Mouse (Mus musculus) right cerebral cortex, postnatal 36 days (tissue): ENCODE results near the gene Glrx5.

Experiments
- DNase-seq, 2 experiments: peaks; one replicate each; pipeline ENCODE4 v3.0.0; 2022; ENCODE audit warnings: low spot score in 2 of 2, mixed read lengths in 1 of 2

The Glrx5 gene

DNA sequence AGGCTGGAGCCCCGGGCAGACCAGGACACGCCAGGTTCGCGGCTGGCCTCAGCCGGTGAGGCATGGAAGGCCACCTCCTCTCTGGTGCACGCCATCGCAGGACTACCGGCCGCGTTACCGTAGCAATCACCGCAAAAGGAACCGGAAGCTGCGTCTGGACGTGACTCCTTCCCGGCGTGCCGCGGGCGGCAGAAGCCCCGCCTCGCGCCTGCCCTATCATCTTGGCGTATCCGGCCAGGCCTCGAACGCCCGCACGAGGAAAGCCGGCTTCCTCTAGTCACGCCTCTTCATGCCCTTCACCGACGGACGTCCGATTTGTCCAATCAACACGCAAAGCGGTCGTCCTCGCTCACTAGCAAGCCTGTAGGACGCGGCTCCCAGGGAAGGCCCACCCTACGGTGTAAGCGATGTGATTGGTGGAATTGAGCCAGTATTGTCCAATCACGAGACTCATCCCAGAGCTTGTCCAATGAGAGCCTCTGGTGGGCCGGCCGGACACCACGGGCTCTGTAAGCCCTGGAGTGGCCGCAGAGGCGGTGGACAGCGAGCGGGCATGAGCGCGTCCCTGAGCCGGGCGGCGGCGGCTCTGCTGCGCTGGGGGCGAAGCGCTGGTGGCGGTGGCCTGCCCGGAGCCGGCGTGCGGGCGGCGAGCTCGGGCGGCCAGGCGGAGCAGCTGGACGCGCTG, at the start of gene Glrx5:
Gene Glrx5 (plus strand): TSS at position 542 of the 685 bp plus-strand sequence.
- DNase-seq = peak; percentile 100

GRCm38 (mm10) chr12:104983476-104983875, 49.0 kb upstream of the Glrx5 start:
- DNase-seq = no peak

DNA sequence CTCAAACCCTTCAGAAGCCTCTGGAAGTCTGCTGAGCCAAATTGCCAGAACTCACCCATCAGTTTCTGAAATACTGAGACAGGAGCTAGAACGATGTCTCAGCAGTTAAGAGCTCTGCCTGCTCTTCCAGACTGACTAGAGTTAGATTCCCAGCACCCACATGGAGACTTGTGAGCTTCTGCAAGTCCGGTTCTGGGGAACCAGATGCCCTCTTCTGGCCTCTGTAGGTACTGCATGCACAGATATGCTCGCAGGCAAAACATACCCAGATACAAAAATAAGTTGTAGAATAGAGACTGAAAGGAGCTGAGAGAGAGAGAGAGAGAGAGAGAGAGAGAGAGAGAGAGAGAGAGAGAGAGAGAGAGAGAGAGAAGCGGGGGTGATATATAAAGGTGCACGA, 47.4 kb upstream of the Glrx5 start:
- no peak for DNase-seq

GRCm38 (mm10) chr12:104986001-104986400, 46.5 kb upstream of the Glrx5 start:
- DNase-seq = no peak

DNA sequence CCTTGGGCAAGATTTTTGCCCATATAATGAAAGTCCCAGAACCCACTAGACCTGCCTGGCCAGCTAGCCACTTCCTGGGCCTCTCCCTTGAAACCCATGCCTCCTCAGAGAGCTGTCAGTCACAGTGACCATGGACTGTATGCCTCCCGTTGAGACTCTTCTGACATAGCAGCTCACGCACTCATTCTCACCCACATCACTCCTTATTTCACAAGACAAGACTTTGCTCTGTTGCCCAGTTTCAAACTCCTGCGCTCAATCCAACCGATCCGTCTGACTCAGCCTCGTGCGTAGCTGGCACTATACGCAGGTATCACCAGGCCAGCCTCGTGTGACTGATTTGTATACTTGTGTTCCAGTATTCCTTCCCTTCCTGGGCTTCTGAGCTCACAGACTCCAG, 45.7 kb upstream of the Glrx5 start:
- DNase-seq = no peak

- DNase-seq = no peak
These were observed 44.6 kb upstream of the Glrx5 start for GRCm38 (mm10) chr12:104987936-104988335.

DNA sequence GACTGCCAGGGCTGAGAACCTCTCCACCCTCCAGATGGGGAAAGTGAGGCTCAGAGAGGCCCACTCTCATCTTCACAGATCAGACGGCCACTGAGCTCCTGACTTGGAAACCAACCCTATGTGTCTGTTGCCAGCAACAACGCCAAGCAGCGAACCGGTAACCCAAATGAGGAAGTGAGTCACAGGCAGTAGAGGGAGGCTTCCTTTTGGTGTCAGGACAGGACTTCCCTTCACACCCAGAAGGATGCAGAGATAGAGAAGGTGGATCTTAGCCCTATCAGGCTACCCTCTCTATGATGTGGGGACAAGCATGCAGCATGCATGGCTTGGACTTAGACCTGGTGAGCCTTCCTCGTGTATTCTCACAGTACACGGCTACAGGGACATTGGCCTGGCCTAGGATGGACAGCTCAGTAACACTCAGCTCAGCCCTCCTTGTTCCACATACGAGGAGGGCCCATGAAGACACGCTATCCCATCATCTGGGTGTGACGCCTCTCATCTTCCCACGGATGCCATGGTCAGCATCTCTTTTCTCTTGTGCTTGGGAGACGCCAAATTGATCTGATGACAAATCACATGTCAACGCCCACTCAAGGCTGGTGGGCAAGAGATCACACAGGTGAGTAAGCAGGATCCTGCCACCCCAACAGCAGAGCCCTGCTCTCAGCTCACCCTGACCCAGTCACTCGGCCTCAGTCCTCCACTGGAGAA, 41.6 kb upstream of the Glrx5 start:
- no peak for DNase-seq

GRCm38 (mm10) chr12:104992123-104992741, 40.3 kb upstream of the Glrx5 start:
- DNase-seq = no peak

- DNase-seq = no peak
These were observed 39.6 kb upstream of the Glrx5 start for GRCm38 (mm10) chr12:104992838-104993237.

- no peak for DNase-seq
These were observed 37.1 kb upstream of the Glrx5 start for GRCm38 (mm10) chr12:104995259-104995876.

DNA sequence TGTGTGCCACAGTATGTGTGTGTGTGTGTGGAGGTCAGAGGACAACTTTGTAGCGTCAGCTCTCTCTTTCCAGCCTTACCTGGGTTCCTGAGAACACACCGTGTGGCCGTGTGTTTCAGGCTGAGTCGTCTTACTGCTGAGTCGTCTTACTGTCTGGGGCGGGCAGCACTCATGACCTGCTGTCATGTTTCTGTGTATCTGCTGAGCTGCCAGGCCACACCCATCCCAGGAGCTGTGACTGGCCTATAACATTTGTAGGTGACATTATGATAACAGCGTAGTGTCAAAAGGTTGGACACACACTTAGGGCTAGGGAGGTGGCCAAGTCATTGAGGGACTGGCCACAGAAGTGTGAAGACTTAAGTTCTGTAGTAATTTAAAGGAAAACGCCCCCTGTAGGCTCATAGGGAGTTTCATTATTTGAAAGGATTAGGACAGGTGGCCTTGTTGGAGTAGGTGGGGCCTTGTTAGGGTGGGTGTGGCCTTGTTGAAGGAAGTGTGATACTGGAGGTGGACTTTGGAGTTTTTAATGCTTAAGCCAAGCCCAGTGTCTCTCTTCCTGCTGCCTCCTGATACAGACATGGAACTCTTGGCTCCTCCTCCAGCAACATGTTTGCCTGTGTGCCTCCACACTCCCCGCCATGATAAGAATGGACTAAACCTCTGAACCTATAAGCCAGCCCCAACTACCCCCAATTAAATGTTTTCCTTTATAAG, 36.3 kb upstream of the Glrx5 start:
- DNase-seq = no peak

DNA sequence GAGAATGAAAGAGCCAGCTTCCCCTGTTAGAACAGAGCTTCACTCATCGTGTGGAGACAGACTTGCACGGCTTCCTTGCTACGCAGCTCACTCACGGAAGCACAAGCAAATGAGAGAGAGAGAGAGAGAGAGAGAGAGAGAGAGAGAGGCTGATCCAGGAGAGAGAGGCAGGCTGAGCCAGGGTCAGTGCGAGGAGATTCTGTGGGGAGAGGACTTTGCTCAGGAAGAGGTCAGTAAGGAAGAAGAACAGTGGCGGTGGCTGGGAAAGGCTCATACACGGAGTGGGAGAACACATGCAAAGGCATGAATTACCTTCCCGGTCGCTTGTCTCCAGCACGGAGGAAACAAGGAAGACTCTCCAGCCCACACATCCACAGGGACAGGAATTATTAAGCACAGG, 35.3 kb upstream of the Glrx5 start:
- no peak for DNase-seq

DNA sequence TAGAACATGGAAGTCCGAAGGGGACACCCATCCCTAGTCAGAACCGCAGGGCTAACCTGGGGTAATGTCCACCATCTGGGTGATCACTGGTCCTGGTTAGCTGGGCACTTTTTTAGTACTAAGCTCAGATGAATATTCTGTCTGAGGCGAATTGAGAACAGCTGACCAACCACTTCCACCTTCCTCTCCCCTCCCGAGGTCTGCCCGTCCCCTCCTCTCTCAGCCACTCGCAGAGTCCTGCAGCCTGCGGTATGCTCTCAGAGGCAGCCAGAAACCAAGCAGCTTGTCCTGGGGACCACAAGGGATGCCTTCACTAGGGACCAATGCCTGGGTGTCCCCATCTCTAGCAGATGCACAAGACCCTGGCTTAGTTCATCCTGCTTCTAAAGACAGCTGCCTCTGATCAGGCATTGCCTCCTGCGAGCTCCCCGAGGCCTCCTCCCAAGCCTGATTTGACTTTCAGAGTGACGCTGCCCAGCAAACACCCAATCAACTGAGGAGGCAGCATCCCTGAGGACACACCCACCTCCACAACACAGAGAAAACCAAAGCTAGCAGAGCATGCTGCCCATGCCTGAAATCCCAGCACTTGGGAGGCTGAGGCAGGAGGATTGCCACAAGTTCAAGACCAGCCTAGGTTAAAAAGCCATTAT, 34.7 kb upstream of the Glrx5 start:
- DNase-seq = no peak

GRCm38 (mm10) chr12:104998541-104998940, 33.9 kb upstream of the Glrx5 start:
- no peak for DNase-seq

DNA sequence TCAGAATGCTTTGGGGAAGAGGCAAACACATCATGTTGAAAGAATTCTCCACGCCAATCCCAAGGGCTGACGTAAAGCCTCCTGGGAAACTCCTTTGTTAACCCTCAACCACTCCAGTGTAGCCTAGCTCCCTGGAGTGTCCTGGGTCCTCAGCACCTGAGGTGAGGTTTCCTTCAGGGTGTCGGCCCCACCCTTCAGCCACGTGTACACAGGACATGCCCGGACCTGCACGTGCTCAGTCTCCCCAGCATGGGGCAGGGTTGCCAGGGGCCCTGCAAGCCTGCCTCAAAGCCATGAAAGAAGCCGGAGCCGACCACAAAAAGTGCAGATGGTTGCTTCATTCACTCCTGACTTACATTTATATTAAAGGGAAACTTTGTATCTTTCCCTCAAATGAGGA, 33.3 kb upstream of the Glrx5 start:
- no peak for DNase-seq

DNA sequence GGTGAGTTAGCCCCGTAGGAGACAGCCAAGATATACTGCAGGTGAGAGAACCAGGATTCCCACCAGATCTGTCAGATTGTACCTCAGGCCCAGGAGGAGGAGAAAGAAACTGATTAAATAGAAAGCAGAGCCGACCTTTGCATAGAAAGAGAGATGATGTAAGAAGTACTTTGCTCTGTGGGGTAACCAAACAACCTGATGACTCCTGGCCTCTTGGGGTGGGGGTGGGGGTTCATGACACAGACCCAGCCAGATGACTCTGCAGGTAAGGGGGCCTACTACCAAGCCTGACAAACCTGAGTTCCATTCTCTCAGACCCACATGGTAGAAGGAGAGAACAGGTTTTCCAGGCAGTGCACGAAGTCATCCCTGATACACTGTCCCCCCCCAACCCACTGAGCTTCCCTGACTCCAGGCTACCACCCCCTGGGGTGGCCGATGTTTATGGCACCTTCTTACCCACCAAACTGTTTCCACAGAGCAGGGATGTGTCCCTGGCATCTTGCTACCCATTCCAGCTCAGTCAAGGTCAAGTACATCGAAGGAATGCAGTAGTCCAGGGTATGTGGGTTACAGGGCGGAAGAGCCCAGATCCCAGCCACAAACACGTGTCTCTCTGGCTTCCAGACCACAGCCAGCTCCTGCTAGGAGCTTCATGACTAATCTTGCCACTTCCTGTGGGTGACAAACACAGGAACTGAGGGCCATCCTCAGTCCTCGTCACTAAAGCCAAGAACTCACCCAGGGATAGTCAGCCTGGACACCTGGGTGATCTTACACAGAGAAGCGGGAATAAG, 31.8 kb upstream of the Glrx5 start:
- DNase-seq = no peak

- no peak for DNase-seq
These were observed 31.2 kb upstream of the Glrx5 start for GRCm38 (mm10) chr12:105001317-105001716.

DNA sequence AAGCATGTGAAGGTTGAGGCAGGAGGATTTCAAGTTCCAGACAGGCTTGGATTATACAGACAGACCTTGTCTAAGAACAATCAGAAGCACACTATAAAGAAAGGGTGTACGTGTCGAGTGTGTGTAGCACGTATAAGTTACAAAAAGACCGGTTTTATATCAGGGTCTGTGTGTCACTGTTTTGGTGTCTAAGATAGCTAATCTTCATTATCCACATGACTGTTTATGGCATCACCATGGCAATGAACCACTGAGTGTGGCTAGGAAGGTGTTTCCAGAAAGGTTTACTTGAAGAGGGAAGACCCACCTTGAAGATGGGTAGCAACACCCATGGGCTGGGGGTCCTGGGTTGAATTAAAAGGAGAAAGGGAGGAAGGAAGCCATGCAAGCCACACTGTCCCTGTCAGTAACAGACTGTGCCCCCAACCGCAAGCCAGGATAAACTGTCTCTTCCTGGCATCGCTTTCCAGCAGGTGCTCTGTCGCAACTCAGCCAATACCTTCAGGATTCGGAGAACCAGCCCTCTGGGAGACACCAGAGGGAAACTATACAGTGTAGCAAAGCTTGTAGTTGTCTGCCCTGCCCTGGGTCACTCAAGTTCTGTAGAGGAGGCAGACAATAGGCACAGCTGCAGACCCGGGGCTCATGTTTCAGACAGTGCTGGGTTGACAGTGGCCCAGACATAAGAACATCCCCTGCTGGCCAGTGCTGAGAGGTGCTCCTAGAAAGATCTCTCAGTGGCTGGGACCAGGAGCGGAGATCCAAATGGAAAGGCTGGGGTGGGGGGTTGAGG, 30.0 kb upstream of the Glrx5 start:
- DNase-seq = no peak

GRCm38 (mm10) chr12:105003158-105003557, 29.3 kb upstream of the Glrx5 start:
- no peak for DNase-seq

DNA sequence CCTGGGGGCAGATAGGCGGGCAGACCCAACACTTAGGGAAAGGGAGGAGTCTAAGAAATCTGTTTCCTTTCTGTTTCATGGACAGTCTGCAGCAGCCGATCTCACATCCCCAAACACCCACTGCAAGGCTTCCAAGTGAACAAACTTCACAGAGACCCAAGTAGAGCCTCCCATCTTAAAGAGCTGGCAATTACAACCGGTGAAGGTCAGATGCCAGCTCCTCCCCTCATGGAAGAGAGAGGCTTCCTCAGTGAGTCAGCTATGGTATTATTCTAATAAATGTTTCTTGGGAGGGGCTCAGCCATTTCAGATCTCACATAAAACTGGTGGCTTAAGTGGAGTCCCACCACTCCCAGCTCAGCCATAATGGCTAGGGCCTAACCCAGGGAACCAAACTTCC, 28.8 kb upstream of the Glrx5 start:
- no peak for DNase-seq
